Mouse (Mus musculus): Measurements from ENCODE around the gene Tti1. TPM values are rescaled to one million over a fixed set of nuclear protein-coding genes. Genes with fewer than 3 reads are reported as not detected.
A peak's percentile ranks its signal among the peaks of the same experiment; 100 is the strongest.

Gene Tti1
- polyA plus RNA-seq, 1 experiment from 2014 or later, result 20.5 TPM

DNA sequence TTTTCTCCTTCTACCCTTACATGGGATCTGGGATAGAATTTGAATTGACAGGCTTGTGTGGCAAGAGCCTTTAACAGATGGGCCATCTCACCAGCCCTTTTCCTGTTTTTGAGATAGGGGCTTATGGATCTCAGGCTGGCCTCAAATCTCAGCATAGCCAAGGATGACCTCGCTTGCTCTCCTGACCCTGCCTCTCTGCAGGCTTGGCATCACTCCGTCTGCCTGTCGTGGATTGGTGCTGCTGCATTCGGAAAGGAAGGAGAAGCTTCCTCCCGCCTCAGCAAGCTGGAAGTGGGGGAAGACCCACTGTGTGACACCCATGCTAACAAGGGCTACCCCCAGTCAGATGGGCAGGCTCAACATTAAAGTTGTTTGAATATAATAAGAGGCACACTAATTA, 49.0 kb downstream of the Tti1 start:
- no peak overlapping the region for H3K27ac ChIP-seq (replicated peaks; ENCODE audit: low read depth, low read length)
- H3K9me3 ChIP-seq (ENCODE audit: control insufficient read depth, low read length), result no peaks in the 10 kb centered on the region
- H3K9ac ChIP-seq (replicated peaks; ENCODE audit: low read length), result no peak overlapping the region
- H3K27me3 ChIP-seq (ENCODE audit: control insufficient read depth, insufficient read depth, low read length), result no peaks in the 10 kb centered on the region
- H3K4me1 ChIP-seq (ENCODE audit: control insufficient read depth, insufficient read depth, low read length), result peaks cover 14% of the 10 kb centered on the region
- no peak overlapping the region for H3K4me2 ChIP-seq (ENCODE audit: low read length)
- H3K36me3 ChIP-seq (ENCODE audit: control insufficient read depth, insufficient read depth, low read length), result 0 out of 2 replicates have a peak, but pooled peaks cover 2% of the 10 kb centered on the region
- ATAC-seq (ENCODE audit: low FRiP score, low TSS enrichment) (no peak), DNase-seq (no peak)
- WGBS, result 71% methylated on average over 5 of the region's 5 CpGs
- no peak overlapping the region for H3K4me3 ChIP-seq (replicated peaks; ENCODE audit: low read depth, low read length)

DNA sequence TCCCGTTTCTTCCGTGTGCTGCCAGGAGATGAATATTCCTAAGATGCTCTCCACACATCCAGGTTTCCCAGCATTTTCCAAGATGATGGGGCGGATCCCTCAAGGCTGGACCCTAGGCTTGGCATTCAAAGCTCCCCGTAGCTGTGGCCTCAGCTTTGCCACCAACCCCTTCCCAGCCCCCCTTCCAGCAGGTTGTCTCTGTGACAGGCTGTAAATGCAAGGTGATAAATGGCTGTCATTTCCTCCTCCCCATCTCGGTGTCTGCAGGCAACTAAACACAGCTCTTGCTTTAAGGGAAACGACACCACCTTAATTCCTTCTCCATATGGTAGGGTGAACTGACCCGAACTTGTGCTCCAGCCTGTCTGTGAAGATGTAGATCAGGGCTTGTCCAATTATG, 52.6 kb downstream of the Tti1 start:
- 6% methylated on average over 7 of the region's 7 CpGs for WGBS
- Histone ChIP-seq H3K27ac (replicated peaks; ENCODE audit: low read depth, low read length) (peak overlapping the region; percentile 83), H3K9ac (replicated peaks; ENCODE audit: low read length) (peak overlapping the region; percentile 45; the same call in 1 of the 2 replicates), H3K36me3 (ENCODE audit: control insufficient read depth, insufficient read depth, low read length) (no peaks in the 10 kb centered on the region), H3K9me3 (ENCODE audit: control insufficient read depth, low read length) (no peaks in the 10 kb centered on the region), H3K4me1 (ENCODE audit: control insufficient read depth, insufficient read depth, low read length) (peaks cover 15% of the 10 kb centered on the region), H3K4me3 (replicated peaks; ENCODE audit: low read depth, low read length) (no peak overlapping the region), H3K4me2 (ENCODE audit: low read length) (peak overlapping the region; percentile 43), H3K27me3 (ENCODE audit: control insufficient read depth, insufficient read depth, low read length) (no peaks in the 10 kb centered on the region)
- ATAC-seq (ENCODE audit: low FRiP score, low TSS enrichment), result no peak
- no peak for DNase-seq

DNA sequence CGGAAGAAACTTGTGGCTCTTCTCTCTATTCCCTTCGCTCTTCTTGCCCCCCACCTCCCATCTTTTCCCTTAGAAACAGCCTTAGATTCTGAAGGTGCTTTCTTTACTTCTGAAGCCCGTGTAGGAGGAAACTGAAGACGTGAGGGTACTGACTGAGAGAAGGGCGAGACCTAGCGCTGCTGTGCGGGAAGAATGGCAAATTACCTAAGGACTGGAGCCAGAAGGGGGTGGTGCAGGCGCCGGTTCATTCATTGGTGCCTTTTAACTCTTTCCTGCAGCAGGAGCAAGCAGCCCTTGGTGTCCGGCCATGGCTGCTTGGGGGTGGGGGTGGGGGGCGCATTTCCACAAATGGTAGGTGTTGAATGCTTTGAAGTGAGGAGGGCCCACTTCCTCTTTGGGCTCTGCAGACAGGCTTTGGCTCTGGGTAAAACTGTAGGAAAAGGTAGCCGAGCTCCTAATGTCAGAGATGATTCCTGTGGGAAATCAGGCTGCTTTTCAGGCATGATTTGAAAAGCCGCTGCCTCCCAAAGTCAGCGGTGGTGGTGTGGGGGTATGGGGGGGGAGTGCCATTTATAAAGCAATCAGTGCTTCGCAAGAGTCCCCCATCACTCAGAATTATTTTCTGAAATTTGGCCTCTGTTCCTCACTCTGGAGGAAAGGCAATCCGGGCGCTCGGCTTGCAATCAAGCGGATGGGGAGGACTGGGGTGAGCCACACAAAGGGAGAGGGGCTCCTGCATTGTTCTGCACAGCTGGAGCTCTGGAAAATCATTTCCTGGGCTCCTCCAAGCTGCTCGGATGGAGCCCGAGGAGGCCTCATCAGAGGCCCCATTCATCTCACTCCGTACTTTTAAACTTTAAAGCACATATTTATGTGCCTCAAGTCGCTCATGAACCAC, 53.4 kb downstream of the Tti1 start:
- peak overlapping the region; percentile 83 for H3K27ac ChIP-seq (replicated peaks; ENCODE audit: low read depth, low read length)
- 0 out of 2 replicates have a peak overlapping the region, but pooled peaks have one; percentile 5 for H3K4me3 ChIP-seq (replicated peaks; ENCODE audit: low read depth, low read length)
- DNase-seq, result peak; percentile 66
- peak overlapping the region; percentile 43 for H3K4me2 ChIP-seq (ENCODE audit: low read length)
- peak overlapping the region; percentile 45 for H3K9ac ChIP-seq (replicated peaks; ENCODE audit: low read length)
- peaks cover 15% of the 10 kb centered on the region for H3K4me1 ChIP-seq (ENCODE audit: control insufficient read depth, insufficient read depth, low read length)
- WGBS, result 4% methylated on average over 23 of the region's 23 CpGs
- no peaks in the 10 kb centered on the region for H3K27me3 ChIP-seq (ENCODE audit: control insufficient read depth, insufficient read depth, low read length)
- H3K36me3 ChIP-seq (ENCODE audit: control insufficient read depth, insufficient read depth, low read length), result no peaks in the 10 kb centered on the region
- no peaks in the 10 kb centered on the region for H3K9me3 ChIP-seq (ENCODE audit: control insufficient read depth, low read length)
- peak; percentile 50 for ATAC-seq (ENCODE audit: low FRiP score, low TSS enrichment)

- Histone ChIP-seq H3K4me1 (ENCODE audit: control insufficient read depth, insufficient read depth, low read length) (peaks cover 15% of the 10 kb centered on the region), H3K4me3 (replicated peaks; ENCODE audit: low read depth, low read length) (no peak overlapping the region), H3K27me3 (ENCODE audit: control insufficient read depth, insufficient read depth, low read length) (no peaks in the 10 kb centered on the region), H3K36me3 (ENCODE audit: control insufficient read depth, insufficient read depth, low read length) (no peaks in the 10 kb centered on the region), H3K4me2 (ENCODE audit: low read length) (no peak overlapping the region), H3K9me3 (ENCODE audit: control insufficient read depth, low read length) (no peaks in the 10 kb centered on the region), H3K9ac (replicated peaks; ENCODE audit: low read length) (no peak overlapping the region), H3K27ac (replicated peaks; ENCODE audit: low read depth, low read length) (no peak overlapping the region)
- ATAC-seq (ENCODE audit: low FRiP score, low TSS enrichment), result no peak
- peak; percentile 67 for DNase-seq
- 4% methylated on average over 3 of the region's 3 CpGs for WGBS
Observed at GRCm38 (mm10) chr2:157970669-157971068, 57.6 kb downstream of the Tti1 start.

GRCm38 (mm10) chr2:157970124-157970523, 58.1 kb downstream of the Tti1 start:
- Histone ChIP-seq H3K36me3 (ENCODE audit: control insufficient read depth, insufficient read depth, low read length) (no peaks in the 10 kb centered on the region), H3K27ac (replicated peaks; ENCODE audit: low read depth, low read length) (no peak overlapping the region), H3K4me2 (ENCODE audit: low read length) (no peak overlapping the region), H3K4me3 (replicated peaks; ENCODE audit: low read depth, low read length) (no peak overlapping the region), H3K9ac (replicated peaks; ENCODE audit: low read length) (no peak overlapping the region), H3K27me3 (ENCODE audit: control insufficient read depth, insufficient read depth, low read length) (no peaks in the 10 kb centered on the region), H3K9me3 (ENCODE audit: control insufficient read depth, low read length) (no peaks in the 10 kb centered on the region), H3K4me1 (ENCODE audit: control insufficient read depth, insufficient read depth, low read length) (peaks cover 9% of the 10 kb centered on the region)
- 49% methylated on average over 6 of the region's 6 CpGs for WGBS
- ATAC-seq (ENCODE audit: low FRiP score, low TSS enrichment) (no peak), DNase-seq (peak; percentile 25)

- H3K9ac ChIP-seq (replicated peaks; ENCODE audit: low read length), result no peak overlapping the region
- H3K27me3 ChIP-seq (ENCODE audit: control insufficient read depth, insufficient read depth, low read length), result no peaks in the 10 kb centered on the region
- WGBS, result 29% methylated on average over 3 of the region's 3 CpGs
- H3K4me2 ChIP-seq (ENCODE audit: low read length), result no peak overlapping the region
- H3K27ac ChIP-seq (replicated peaks; ENCODE audit: low read depth, low read length), result no peak overlapping the region
- H3K36me3 ChIP-seq (ENCODE audit: control insufficient read depth, insufficient read depth, low read length), result no peaks in the 10 kb centered on the region
- H3K4me3 ChIP-seq (replicated peaks; ENCODE audit: low read depth, low read length), result no peak overlapping the region
- H3K4me1 ChIP-seq (ENCODE audit: control insufficient read depth, insufficient read depth, low read length), result no peaks in the 10 kb centered on the region
- DNase-seq (no peak), ATAC-seq (ENCODE audit: low FRiP score, low TSS enrichment) (no peak)
- no peaks in the 10 kb centered on the region for H3K9me3 ChIP-seq (ENCODE audit: control insufficient read depth, low read length)
Observed at GRCm38 (mm10) chr2:157967856-157968255, 60.4 kb downstream of the Tti1 start.

GRCm38 (mm10) chr2:157957707-157958108, 70.5 kb downstream of the Tti1 start:
- ATAC-seq (ENCODE audit: low FRiP score, low TSS enrichment), result no peak
- H3K4me2 ChIP-seq (ENCODE audit: low read length), result no peak overlapping the region
- no peak overlapping the region for H3K27ac ChIP-seq (replicated peaks; ENCODE audit: low read depth, low read length)
- H3K9ac ChIP-seq (replicated peaks; ENCODE audit: low read length), result no peak overlapping the region
- WGBS, result 2% methylated on average over 2 of the region's 2 CpGs
- H3K4me1 ChIP-seq (ENCODE audit: control insufficient read depth, insufficient read depth, low read length), result peaks cover 5% of the 10 kb centered on the region; the same call in 1 of the 2 replicates
- H3K4me3 ChIP-seq (replicated peaks; ENCODE audit: low read depth, low read length), result no peak overlapping the region
- no peak for DNase-seq
- H3K9me3 ChIP-seq (ENCODE audit: control insufficient read depth, low read length), result no peaks in the 10 kb centered on the region
- H3K36me3 ChIP-seq (ENCODE audit: control insufficient read depth, insufficient read depth, low read length), result no peaks in the 10 kb centered on the region
- no peaks in the 10 kb centered on the region for H3K27me3 ChIP-seq (ENCODE audit: control insufficient read depth, insufficient read depth, low read length)

GRCm38 (mm10) chr2:157953978-157954377, 74.3 kb downstream of the Tti1 start:
- Histone ChIP-seq H3K27ac (replicated peaks; ENCODE audit: low read depth, low read length) (no peak overlapping the region), H3K4me3 (replicated peaks; ENCODE audit: low read depth, low read length) (no peak overlapping the region), H3K9ac (replicated peaks; ENCODE audit: low read length) (no peak overlapping the region), H3K27me3 (ENCODE audit: control insufficient read depth, insufficient read depth, low read length) (no peaks in the 10 kb centered on the region), H3K36me3 (ENCODE audit: control insufficient read depth, insufficient read depth, low read length) (no peaks in the 10 kb centered on the region), H3K4me2 (ENCODE audit: low read length) (no peak overlapping the region), H3K9me3 (ENCODE audit: control insufficient read depth, low read length) (no peaks in the 10 kb centered on the region), H3K4me1 (ENCODE audit: control insufficient read depth, insufficient read depth, low read length) (peaks cover 5% of the 10 kb centered on the region; the same call in 1 of the 2 replicates)
- ATAC-seq (ENCODE audit: low FRiP score, low TSS enrichment) (no peak), DNase-seq (no peak)
- WGBS, result 80% methylated on average over 5 of the region's 5 CpGs
